Mouse (Mus musculus) retina, adult 2 months (tissue): Measurements from ENCODE around the gene Dnajc15.

Source experiments
- DNase-seq: peaks from one replicate; pipeline ENCODE4 v3.0.0-alpha.2; 2012; ENCODE audit warnings: low read depth, low spot score

Dnajc15 gene

GRCm38 (mm10) chr14:77801571-77802267, 73.2 kb downstream of the Dnajc15 start:
- DNase-seq: no peak

GRCm38 (mm10) chr14:77796506-77796905, 78.4 kb downstream of the Dnajc15 start:
- DNase-seq: no peak

DNA sequence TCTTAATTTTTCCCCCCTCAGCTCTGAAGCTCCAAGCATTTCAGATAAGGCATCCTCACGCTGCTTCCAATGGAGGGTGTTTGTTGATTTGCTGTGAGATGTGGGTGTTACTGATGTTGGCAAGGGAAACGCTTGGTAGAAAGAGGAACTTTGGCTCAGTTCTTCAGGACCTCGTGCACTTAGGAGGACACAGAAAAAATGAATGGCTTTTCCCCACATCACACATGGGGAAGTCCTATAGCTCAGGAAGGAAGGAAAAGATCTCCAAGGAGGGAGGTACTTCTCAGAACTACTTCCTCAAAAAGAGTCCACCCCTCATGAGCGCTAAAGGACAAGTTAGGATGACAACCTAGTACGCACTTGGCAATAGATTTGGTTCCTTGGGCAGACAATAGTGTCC, 79.7 kb downstream of the Dnajc15 start:
- DNase-seq: no peak

- no peak for DNase-seq
Observed at GRCm38 (mm10) chr14:77794285-77794949, 80.5 kb downstream of the Dnajc15 start.

GRCm38 (mm10) chr14:77792998-77793397, 81.9 kb downstream of the Dnajc15 start:
- no peak for DNase-seq

GRCm38 (mm10) chr14:77783217-77783616, 91.7 kb downstream of the Dnajc15 start:
- no peak for DNase-seq

DNA sequence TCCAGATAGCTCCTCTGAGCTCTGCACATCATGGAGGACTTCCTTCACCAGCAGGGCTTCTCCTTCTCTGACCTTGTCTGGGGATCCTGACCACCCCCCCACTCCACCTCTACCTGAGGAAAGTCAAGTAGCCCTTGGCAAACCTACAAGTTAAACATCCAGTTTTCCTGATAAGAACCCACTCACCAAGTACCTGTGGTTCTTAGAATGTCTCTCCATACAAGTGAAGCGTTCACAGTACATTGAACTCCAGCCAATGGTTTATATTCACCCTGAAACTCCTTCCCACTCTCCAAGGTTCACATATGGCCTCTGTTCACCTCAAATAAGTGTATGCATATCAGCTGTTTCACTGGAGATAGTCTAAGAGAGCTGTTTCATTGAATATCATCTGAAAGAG, 97.6 kb downstream of the Dnajc15 start:
- no peak for DNase-seq

- DNase-seq: no peak
Observed at GRCm38 (mm10) chr14:77776005-77776531, 98.9 kb downstream of the Dnajc15 start.

DNA sequence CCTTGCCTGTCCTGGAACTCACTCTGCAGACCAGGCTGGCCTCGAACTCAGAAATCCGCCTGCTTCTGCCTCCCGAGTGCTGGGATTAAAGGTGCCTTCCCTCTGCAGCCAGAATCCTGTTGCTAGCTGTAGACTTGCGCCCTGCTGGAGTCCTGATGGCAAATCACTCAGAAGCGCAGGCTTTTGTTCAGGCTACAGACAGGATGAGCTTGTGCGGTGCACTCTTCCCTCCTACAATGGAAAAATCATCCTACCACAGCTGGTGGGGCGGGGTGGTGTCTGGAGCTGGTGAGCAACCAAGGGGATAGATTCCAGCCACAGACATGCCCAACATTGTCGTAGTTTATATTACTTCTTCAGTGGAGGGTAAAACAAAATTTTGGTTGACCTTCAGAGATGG, 101.6 kb downstream of the Dnajc15 start:
- DNase-seq: no peak

DNA sequence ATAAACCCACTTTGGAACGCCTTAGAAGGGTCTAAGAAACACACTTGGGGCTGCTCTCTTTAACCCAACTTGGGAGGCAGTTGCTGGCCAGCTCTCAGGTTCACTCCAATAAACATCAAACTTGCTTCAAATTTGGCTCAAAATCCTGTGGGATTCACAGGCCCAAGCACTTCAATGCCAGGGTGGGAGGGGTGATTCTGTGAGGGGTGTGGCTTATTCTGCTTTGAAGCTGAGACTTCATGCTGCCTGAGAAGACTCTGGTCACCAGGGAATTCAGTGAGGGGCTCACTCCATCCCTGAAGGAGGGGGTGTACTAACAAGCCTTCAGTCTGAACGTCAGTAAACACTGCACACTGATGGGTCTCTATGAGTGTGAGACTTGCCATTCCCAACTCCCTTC, 103.3 kb downstream of the Dnajc15 start:
- DNase-seq: no peak
